Mouse (Mus musculus) CD8-positive naive resting alpha-beta T cell, adult 57 days (primary cell): ENCODE measurements around the gene Col16a1. TPM values are rescaled to one million over a fixed set of nuclear protein-coding genes. Genes with fewer than 3 reads are reported as not detected.

Experiments
- total RNA-seq: library from RNA; stranded (reverse); gene quantifications from one replicate; pipeline ENCODE4 v1.2.4, GENCODE M21; 2023

Col16a1 gene
- total RNA-seq, result not detected

GRCm38 (mm10) chr4:130047331-130048202, at the start of gene Col16a1:
TSS of gene Col16a1 (plus strand) at chr4:130047840.

GRCm38 (mm10) chr4:130102111-130102651, 54.5 kb downstream of the Col16a1 start, which contains the start of gene Pef1:
TSS of gene Pef1 (plus strand) at chr4:130102558.

GRCm38 (mm10) chr4:130139214-130139492, 91.5 kb downstream of the Col16a1 start, which contains the start of gene Hcrtr1:
TSS of gene Hcrtr1 (minus strand) at chr4:130139359.

Other genes with a start within 250 kb of the Col16a1 start
- 285 TPM for gene Ptp4a2, start 236.6 kb upstream of the Col16a1 start, total RNA-seq
- gene Spocd1, start 118.6 kb upstream of the Col16a1 start, total RNA-seq, result not detected
- 3.5 TPM for gene Adgrb2, start 63.0 kb upstream of the Col16a1 start, total RNA-seq
- 33.5 TPM for gene Pef1, start 54.7 kb downstream of the Col16a1 start, total RNA-seq
- gene Hcrtr1, start 91.5 kb downstream of the Col16a1 start, total RNA-seq, result not detected
- gene Tinagl1, start 127.3 kb downstream of the Col16a1 start, total RNA-seq, result not detected
- not detected for gene Gm853, start 174.6 kb downstream of the Col16a1 start, total RNA-seq
- not detected for gene Serinc2, start 231.4 kb downstream of the Col16a1 start, total RNA-seq